ENCODE assay signal across 9 mouse cellular contexts in genomic region chr11:98707401-98708281, GRCm38 (mm10). TPM values are rescaled to one million over a fixed set of nuclear protein-coding genes. Genes with fewer than 3 reads are reported as not detected.
DNase-seq lines count a peak whose midpoint lies in the region; ATAC-seq and TF ChIP-seq lines count a peak whose summit lies in the region.
"Had no signal": no experiment of that assay in that cellular context is flagged by ENCODE, and none has a peak within 500 bp of the region (broad histone marks: within the 10 kb centered on the region; RNA-seq: fewer than 3 reads in every experiment).

No protein-coding gene starts in this region.

- intact Hi-C loops in left cerebral cortex, postnatal 4 days (cut with DNase I) = no loop called here

- 84% methylated on average over 22 of the region's 22 CpGs for WGBS in heart, embryonic 12.5 days
- 45% methylated on average over 22 of the region's 22 CpGs for WGBS in kidney, postnatal 0 days
- 94% methylated on average over 17 of the region's 22 CpGs for WGBS in macrophage (ENCODE audit: missing documents)
- 92% methylated on average over 22 of the region's 22 CpGs for WGBS in forebrain, embryonic 13.5 days

- no peak for TF ChIP-seq CTCF in kidney, postnatal 0 days (IDR thresholded peaks at IDR 0.05; ENCODE audit: low read depth)

- H3K27me3 ChIP-seq in heart, embryonic 12.5 days (replicated peaks) = no peaks in the 10 kb centered on the region
- H3K27me3 ChIP-seq in kidney, postnatal 0 days (ENCODE audit: insufficient read depth, low read length) = no peaks in the 10 kb centered on the region
- H3K27me3 ChIP-seq in forebrain, embryonic 13.5 days = no peaks in the 10 kb centered on the region

- no peaks in the 10 kb centered on the region for H3K79me2 ChIP-seq in macrophage (ENCODE audit: inconsistent target)

- ATAC-seq in heart, embryonic 12.5 days (ENCODE audit: insufficient number of reproducible peaks, low FRiP score) = peak; percentile 41; the same call in 1 of the 2 replicates
- ATAC-seq in kidney, postnatal 0 days (replicated peaks; ENCODE audit: low FRiP score, low read depth) = 0 out of 2 replicates have a peak, but pooled peaks have one; percentile 20
- no peak for ATAC-seq in forebrain, embryonic 13.5 days

- H3K36me3 ChIP-seq in heart, embryonic 12.5 days = peaks cover 66% of the 10 kb centered on the region
- 0 out of 2 replicates have a peak, but pooled peaks cover 22% of the 10 kb centered on the region for H3K36me3 ChIP-seq in kidney, postnatal 0 days (ENCODE audit: insufficient read depth, low read length)
- H3K36me3 ChIP-seq in macrophage (ENCODE audit: inconsistent target) = peaks cover 25% of the 10 kb centered on the region; the same call in 1 of the 2 replicates
- peaks cover 89% of the 10 kb centered on the region for H3K36me3 ChIP-seq in forebrain, embryonic 13.5 days (ENCODE audit: poor library complexity, severe bottlenecking)

- peak; percentile 42 for DNase-seq in left cerebral cortex, postnatal 4 days
- DNase-seq in left cerebral cortex, adult 18-20 months (ENCODE audit: low spot score in 2 of 2) = no peak
- peak; percentile 82 for DNase-seq in kidney, postnatal 0 days (ENCODE audit: low spot score)
- no peak for DNase-seq in retina, embryonic 14.5 days (ENCODE audit: low spot score)
- no peak for DNase-seq in spleen, adult 12 weeks (ENCODE audit: low spot score)

- no peaks in the 10 kb centered on the region for H3K9me3 ChIP-seq in heart, embryonic 12.5 days (replicated peaks)
- no peaks in the 10 kb centered on the region for H3K9me3 ChIP-seq in kidney, postnatal 0 days (replicated peaks; ENCODE audit: low read length)
- H3K9me3 ChIP-seq in forebrain, embryonic 13.5 days (replicated peaks) = no peaks in the 10 kb centered on the region

- no peak overlapping the region for H3K9ac ChIP-seq in heart, embryonic 12.5 days
- peak overlapping the region; percentile 23; the same call in 1 of the 2 replicates for H3K9ac ChIP-seq in kidney, postnatal 0 days (ENCODE audit: low read depth, low read length)
- no peak overlapping the region for H3K9ac ChIP-seq in forebrain, embryonic 13.5 days

- H3K4me1 ChIP-seq in heart, embryonic 12.5 days (replicated peaks) = peaks cover 42% of the 10 kb centered on the region
- H3K4me1 ChIP-seq in kidney, postnatal 0 days (replicated peaks; ENCODE audit: insufficient read depth, low read length) = peaks cover 51% of the 10 kb centered on the region
- 0 out of 2 replicates have a peak, but pooled peaks cover under 1% of the 10 kb centered on the region for H3K4me1 ChIP-seq in forebrain, embryonic 13.5 days

- H3K27ac ChIP-seq in heart, embryonic 12.5 days (ENCODE audit: poor library complexity, severe bottlenecking) = peak overlapping the region; percentile 52
- peak overlapping the region; percentile 85 for H3K27ac ChIP-seq in kidney, postnatal 0 days
- H3K27ac ChIP-seq in macrophage = peak overlapping the region; percentile 93
- no peak overlapping the region for H3K27ac ChIP-seq in forebrain, embryonic 13.5 days

- no peak overlapping the region for H3K4me3 ChIP-seq in heart, embryonic 12.5 days
- no peak overlapping the region for H3K4me3 ChIP-seq in kidney, postnatal 0 days (replicated peaks; ENCODE audit: low read depth, low read length)
- no peak overlapping the region for H3K4me3 ChIP-seq in macrophage (ENCODE audit: inconsistent target)
- H3K4me3 ChIP-seq in forebrain, embryonic 13.5 days = no peak overlapping the region

- H3K4me2 ChIP-seq in heart, embryonic 12.5 days = no peak overlapping the region
- peak overlapping the region; percentile 8 for H3K4me2 ChIP-seq in kidney, postnatal 0 days (ENCODE audit: low read length)
- no peak overlapping the region for H3K4me2 ChIP-seq in forebrain, embryonic 13.5 days

RNA-seq across cellular contexts. Expression of gene Csf3, which starts 6.6 kb away (rescaled TPM):
- total RNA-seq in left cerebral cortex, postnatal 4 days (2021) = not detected
- total RNA-seq in left cerebral cortex, adult 18-20 months (2021) = not detected
- not detected in 2 replicates for polyA plus RNA-seq in heart, embryonic 12.5 days (2016; fragmentation: Nextera tagmentation; extraction: Ambion mirVana)
- 0.13 and 0.19 TPM in 2 replicates for polyA plus RNA-seq in kidney, postnatal 0 days (2015; fragmentation: Nextera tagmentation; extraction: Ambion mirVana)
- 1 to 10 TPM in 4 of 26 experiments, under 1 TPM in 5, not detected in 17; 0.50 to 3.2 (median 0.90) TPM for total RNA-seq in macrophage (2018; cell fraction: chromatin; rRNA removed)
- 1 to 10 TPM in 5 of 26 experiments, under 1 TPM in 13, not detected in 8; 0.07 to 4.9 (median 0.42) TPM for total RNA-seq in macrophage (2018; cell fraction: cytosol; rRNA removed)
- total RNA-seq in macrophage (2018; cell fraction: nucleus; rRNA removed) = 1 to 10 TPM in 10 of 26 experiments, under 1 TPM in 5, not detected in 11; 0.33 to 3.5 (median 1.3) TPM
- not detected in 3 replicates for polyA plus RNA-seq in macrophage (2018)
- polyA plus RNA-seq in forebrain, embryonic 13.5 days (2015; fragmentation: Nextera tagmentation; extraction: Ambion mirVana) = 0.12 TPM in 1 of 2 replicates, not detected in the other
- total RNA-seq: gastrocnemius, adult 8-10 months had no signal

RNA-seq across cellular contexts. Expression of gene Med24, which starts 21.6 kb away (rescaled TPM):
- total RNA-seq in left cerebral cortex, postnatal 4 days (2021) = 10 to 100 TPM; 96.8 to 99.4 TPM
- total RNA-seq in left cerebral cortex, adult 18-20 months (2021) = 100 to 1,000 TPM; 108 to 127 TPM
- polyA plus RNA-seq in heart, embryonic 12.5 days (2016; fragmentation: Nextera tagmentation; extraction: Ambion mirVana) = 45.9 and 48.1 TPM in 2 replicates
- 38.3 and 41.2 TPM in 2 replicates for polyA plus RNA-seq in kidney, postnatal 0 days (2015; fragmentation: Nextera tagmentation; extraction: Ambion mirVana)
- 10 to 100 TPM; 26.0 to 64.8 (median 48.7) TPM for total RNA-seq in macrophage (2018; cell fraction: chromatin; rRNA removed)
- total RNA-seq in macrophage (2018; cell fraction: cytosol; rRNA removed) = 10 to 100 TPM; 12.8 to 23.6 (median 18.5) TPM
- 10 to 100 TPM; 14.2 to 52.0 (median 30.6) TPM for total RNA-seq in macrophage (2018; cell fraction: nucleus; rRNA removed)
- 19.2 to 19.9 TPM (median 19.6 TPM) in 3 replicates for polyA plus RNA-seq in macrophage (2018)
- 79.0 and 86.0 TPM in 2 replicates for polyA plus RNA-seq in forebrain, embryonic 13.5 days (2015; fragmentation: Nextera tagmentation; extraction: Ambion mirVana)

RNA-seq across cellular contexts. Expression of gene Psmd3, which starts 25.3 kb away (rescaled TPM):
- 100 to 1,000 TPM; 131 to 145 TPM for total RNA-seq in left cerebral cortex, postnatal 4 days (2021)
- 100 to 1,000 TPM; 135 to 138 TPM for total RNA-seq in left cerebral cortex, adult 18-20 months (2021)
- 184 and 190 TPM in 2 replicates for polyA plus RNA-seq in heart, embryonic 12.5 days (2016; fragmentation: Nextera tagmentation; extraction: Ambion mirVana)
- 234 and 259 TPM in 2 replicates for polyA plus RNA-seq in kidney, postnatal 0 days (2015; fragmentation: Nextera tagmentation; extraction: Ambion mirVana)
- total RNA-seq in macrophage (2018; cell fraction: chromatin; rRNA removed) = 100 to 1,000 TPM in 2 of 26 experiments, 10 to 100 TPM in 24; 27.6 to 105 (median 69.8) TPM
- 100 to 1,000 TPM in 1 of 26 experiments, 10 to 100 TPM in 25; 46.4 to 105 (median 67.8) TPM for total RNA-seq in macrophage (2018; cell fraction: cytosol; rRNA removed)
- 100 to 1,000 TPM in 1 of 26 experiments, 10 to 100 TPM in 25; 34.3 to 106 (median 63.9) TPM for total RNA-seq in macrophage (2018; cell fraction: nucleus; rRNA removed)
- polyA plus RNA-seq in macrophage (2018) = 53.4 to 97.2 TPM (median 55.5 TPM) in 3 replicates
- 187 and 198 TPM in 2 replicates for polyA plus RNA-seq in forebrain, embryonic 13.5 days (2015; fragmentation: Nextera tagmentation; extraction: Ambion mirVana)

RNA-seq across cellular contexts. Expression of gene Thra, which starts 32.8 kb away (rescaled TPM):
- total RNA-seq in left cerebral cortex, postnatal 4 days (2021) = 1,000 to 10,000 TPM; 1,274 to 1,289 TPM
- 100 to 1,000 TPM; 708 to 832 TPM for total RNA-seq in left cerebral cortex, adult 18-20 months (2021)
- 27.0 and 29.8 TPM in 2 replicates for polyA plus RNA-seq in heart, embryonic 12.5 days (2016; fragmentation: Nextera tagmentation; extraction: Ambion mirVana)
- 26.1 TPM in 2 replicates for polyA plus RNA-seq in kidney, postnatal 0 days (2015; fragmentation: Nextera tagmentation; extraction: Ambion mirVana)
- total RNA-seq in macrophage (2018; cell fraction: chromatin; rRNA removed) = 10 to 100 TPM in 20 of 26 experiments, 1 to 10 TPM in 6; 3.6 to 48.8 (median 15.3) TPM
- total RNA-seq in macrophage (2018; cell fraction: cytosol; rRNA removed) = 10 to 100 TPM in 17 of 26 experiments, 1 to 10 TPM in 9; 6.7 to 18.6 (median 11.3) TPM
- total RNA-seq in macrophage (2018; cell fraction: nucleus; rRNA removed) = 10 to 100 TPM in 12 of 26 experiments, 1 to 10 TPM in 14; 4.3 to 29.5 (median 9.6) TPM
- 8.2 to 12.1 TPM (median 9.8 TPM) in 3 replicates for polyA plus RNA-seq in macrophage (2018)
- 93.5 and 95.2 TPM in 2 replicates for polyA plus RNA-seq in forebrain, embryonic 13.5 days (2015; fragmentation: Nextera tagmentation; extraction: Ambion mirVana)

RNA-seq across cellular contexts. Expression of gene Gsdma, which starts 43.5 kb away (rescaled TPM):
- not detected for total RNA-seq in left cerebral cortex, postnatal 4 days (2021)
- total RNA-seq in left cerebral cortex, adult 18-20 months (2021) = under 1 TPM in 1 of 2 experiments, not detected in 1; 0.14 TPM
- polyA plus RNA-seq in heart, embryonic 12.5 days (2016; fragmentation: Nextera tagmentation; extraction: Ambion mirVana) = not detected in 2 replicates
- 0.21 TPM in 1 of 2 replicates, not detected in the other for polyA plus RNA-seq in kidney, postnatal 0 days (2015; fragmentation: Nextera tagmentation; extraction: Ambion mirVana)
- total RNA-seq in macrophage (2018; cell fraction: chromatin; rRNA removed) = not detected
- total RNA-seq in macrophage (2018; cell fraction: cytosol; rRNA removed) = not detected
- total RNA-seq in macrophage (2018; cell fraction: nucleus; rRNA removed) = not detected
- not detected in 3 replicates for polyA plus RNA-seq in macrophage (2018)
- polyA plus RNA-seq in forebrain, embryonic 13.5 days (2015; fragmentation: Nextera tagmentation; extraction: Ambion mirVana) = not detected in 2 replicates

Comparison
In these comparisons a context has a peak if more than half of its experiments do, and no peak if none do; other contexts are left out.
1. DNase-seq: peak in left cerebral cortex, postnatal 4 days (single experiment) and kidney, postnatal 0 days (single experiment); none in left cerebral cortex, adult 18-20 months (0 of 2), retina, embryonic 14.5 days (single experiment) and spleen, adult 12 weeks (single experiment).